Mouse (Mus musculus) myocyte (in vitro differentiated cells): ENCODE results near the gene Cenpa. TPM values are rescaled to one million over a fixed set of nuclear protein-coding genes. Genes with fewer than 3 reads are reported as not detected.
A peak's percentile ranks its signal among the peaks of the same experiment; 100 is the strongest.
"Not testable (repeated sequence)": the region's sequence is repeated elsewhere in the genome, so short reads cannot be mapped to it uniquely, and the experiment has no call there.

ENCODE experiments used
- H3K27me3 ChIP-seq: one replicate; pipeline ENCODE4 v1.6.1; 2011; ENCODE audit not compliant: control insufficient read depth, insufficient read depth, insufficient read length
- H3K36me3 ChIP-seq: one replicate; pipeline ENCODE4 v1.6.1; 2011; ENCODE audit not compliant: control insufficient read depth, insufficient read depth
- H3K4me2 ChIP-seq: one replicate; pipeline ENCODE4 v1.6.1; 2011; ENCODE audit warnings: low read depth, control low read depth
- H3K4me3 ChIP-seq: one replicate; pipeline ENCODE4 v1.5.1; 2011; ENCODE audit warnings: mild to moderate bottlenecking, control low read depth, moderate library complexity
- H3K79me2 ChIP-seq: one replicate; pipeline ENCODE4 v1.6.1; 2011; ENCODE audit not compliant: control insufficient read depth, insufficient read depth
- H3ac ChIP-seq: one replicate; pipeline ENCODE4 v1.6.1; 2011; ENCODE audit not compliant: control insufficient read depth, insufficient read length
- CEBPB ChIP-seq: IDR thresholded peaks from 2 replicates; pipeline ENCODE4 v1.6.1; 2011; ENCODE audit warnings: mild to moderate bottlenecking, moderate library complexity; ENCODE audit not compliant: poor library complexity, insufficient read depth, severe bottlenecking
- E2F4 ChIP-seq: IDR thresholded peaks from one replicate; pipeline ENCODE4 v1.6.1; 2011; ENCODE audit warnings: mild to moderate bottlenecking, control low read depth, moderate library complexity; ENCODE audit not compliant: insufficient read depth
- MAX ChIP-seq: IDR thresholded peaks from one replicate; pipeline ENCODE4 v1.6.1; 2011; ENCODE audit warnings: low read depth, mild to moderate bottlenecking, control low read depth
- MYOD1 ChIP-seq, 3 experiments: IDR thresholded peaks; one replicate each; pipeline ENCODE4 v1.6.1; 2011; ENCODE audit warnings: control low read depth in 2 of 3, low read depth in 2 of 3, mild to moderate bottlenecking in 2 of 3, moderate library complexity in 1 of 3; ENCODE audit not compliant: insufficient read length in 2 of 3, control insufficient read depth in 1 of 3
- MYOG ChIP-seq, 3 experiments: IDR thresholded peaks; one replicate each; pipeline ENCODE4 v1.6.1; 2011; ENCODE audit warnings: control low read depth in 2 of 3, low read depth in 2 of 3, mild to moderate bottlenecking in 2 of 3; ENCODE audit not compliant: insufficient read length in 2 of 3, control insufficient read depth in 1 of 3, insufficient read depth in 1 of 3
- POLR2A ChIP-seq: IDR thresholded peaks from one replicate; pipeline ENCODE4 v1.6.1; 2011; ENCODE audit warnings: low read depth, mild to moderate bottlenecking, control low read depth, moderate library complexity; ENCODE audit not compliant: insufficient read length
- POLR2AphosphoS2 ChIP-seq: IDR thresholded peaks from one replicate; pipeline ENCODE4 v1.6.1; 2011; ENCODE audit warnings: low read depth, control low read depth; ENCODE audit not compliant: insufficient read length
- REST ChIP-seq: IDR thresholded peaks from one replicate; pipeline ENCODE4 v1.6.1; 2011; ENCODE audit warnings: mild to moderate bottlenecking, control low read depth, moderate library complexity; ENCODE audit not compliant: insufficient read depth, insufficient read length
- SRF ChIP-seq: IDR thresholded peaks from one replicate; pipeline ENCODE4 v1.6.1; 2011; ENCODE audit warnings: low read depth; ENCODE audit not compliant: control insufficient read depth, insufficient read length
- TCF12 ChIP-seq: IDR thresholded peaks from one replicate; pipeline ENCODE4 v1.6.1; 2011; ENCODE audit warnings: mild to moderate bottlenecking, control low read depth; ENCODE audit not compliant: poor library complexity, insufficient read depth, severe bottlenecking
- TCF3 ChIP-seq: IDR thresholded peaks from one replicate; pipeline ENCODE4 v1.6.1; 2011; ENCODE audit warnings: low read depth, control low read depth; ENCODE audit not compliant: insufficient read length
- USF1 ChIP-seq: IDR thresholded peaks from one replicate; pipeline ENCODE4 v1.6.1; 2011; ENCODE audit warnings: low read depth, mild to moderate bottlenecking, control low read depth, moderate library complexity
- polyA plus RNA-seq: library from polyadenylated mRNA; unstranded; fragments of >200 nt; fragmentation: generic; extraction: Trizol; gene quantifications from one replicate; pipeline ENCODE4 v1.2.1, GENCODE M21; 2012; ENCODE audit warnings: missing spikeins

The Cenpa gene
- polyA plus RNA-seq, 1 experiment, result 65.3 TPM

DNA sequence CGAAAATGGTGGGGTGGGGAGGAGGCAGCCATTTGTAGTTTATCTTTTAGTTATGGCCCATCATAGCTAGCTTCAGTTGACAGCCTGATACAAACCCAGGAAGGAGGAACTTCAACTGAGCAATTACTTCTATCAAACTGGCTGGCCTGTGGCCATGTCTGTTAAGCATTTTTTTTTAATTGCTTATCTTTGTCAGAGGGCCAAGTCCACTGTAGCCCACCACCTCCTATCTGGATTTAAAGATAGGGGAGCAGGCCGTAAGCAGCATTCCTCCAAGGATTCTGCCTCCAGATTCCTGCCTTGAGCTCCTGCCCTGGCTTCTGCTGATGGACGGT lies 2.9 kb downstream of the Cenpa start:
- peaks cover 40% of the 10 kb centered on the region for H3K79me2 ChIP-seq
- no peak overlapping the region for H3ac ChIP-seq
- no peak overlapping the region for H3K4me3 ChIP-seq
- peaks cover 8% of the 10 kb centered on the region for H3K36me3 ChIP-seq
- H3K27me3 ChIP-seq, result no peaks in the 10 kb centered on the region
- TF ChIP-seq POLR2AphosphoS2, result no peak
- no peak for TF ChIP-seq USF1
- no peak for TF ChIP-seq SRF
- TF ChIP-seq CEBPB, result no peak
- TF ChIP-seq MYOD1 (IDR thresholded peaks at IDR 0.05; ENCODE audit: control insufficient read depth in 1 of 3, insufficient read length in 2 of 3, low read depth in 2 of 3), result no peak
- TF ChIP-seq TCF12, result no peak
- no peak for TF ChIP-seq E2F4
- TF ChIP-seq POLR2A, result no peak
- TF ChIP-seq MAX, result no peak
- TF ChIP-seq MYOG (IDR thresholded peaks at IDR 0.05; ENCODE audit: control insufficient read depth in 1 of 3, insufficient read depth in 1 of 3, insufficient read length in 2 of 3, low read depth in 2 of 3), result no peak
- TF ChIP-seq TCF3, result no peak
- no peak for TF ChIP-seq REST
- no peak overlapping the region for H3K4me2 ChIP-seq

DNA sequence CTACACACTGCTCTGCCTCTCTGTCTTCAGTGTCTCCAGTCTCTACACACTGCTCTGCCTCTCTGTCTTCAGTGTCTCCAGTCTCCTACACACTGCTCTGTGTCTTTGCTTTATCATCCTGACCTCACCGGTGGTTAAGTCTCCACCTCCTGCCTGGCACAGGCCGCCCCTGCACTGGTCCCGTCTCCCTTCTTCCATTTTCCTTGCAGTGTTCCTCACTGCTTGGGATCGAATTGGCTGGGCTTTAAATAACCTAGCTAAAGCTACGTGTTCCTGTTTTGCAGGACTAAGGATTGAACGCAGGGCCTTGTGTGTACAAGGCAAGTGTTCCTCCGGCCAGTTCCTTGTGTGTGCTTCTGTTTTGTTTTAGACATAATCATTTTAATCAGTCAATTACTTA lies 3.5 kb downstream of the Cenpa start:
- H3K4me3 ChIP-seq, result no peak overlapping the region
- peaks cover 40% of the 10 kb centered on the region for H3K79me2 ChIP-seq
- TF ChIP-seq MAX (no peak), MYOG (IDR thresholded peaks at IDR 0.05; ENCODE audit: control insufficient read depth in 1 of 3, insufficient read depth in 1 of 3, insufficient read length in 2 of 3, low read depth in 2 of 3) (no peak), SRF (no peak), USF1 (no peak), MYOD1 (IDR thresholded peaks at IDR 0.05; ENCODE audit: control insufficient read depth in 1 of 3, insufficient read length in 2 of 3, low read depth in 2 of 3) (no peak), TCF12 (no peak), TCF3 (no peak), E2F4 (no peak), CEBPB (no peak), POLR2AphosphoS2 (no peak), REST (no peak), POLR2A (no peak)
- H3K27me3 ChIP-seq, result no peaks in the 10 kb centered on the region
- H3K36me3 ChIP-seq, result peaks cover 14% of the 10 kb centered on the region
- H3ac ChIP-seq, result no peak overlapping the region
- H3K4me2 ChIP-seq, result no peak overlapping the region

- Histone ChIP-seq H3K79me2 (peaks cover 18% of the 10 kb centered on the region), H3K4me3 (no peak overlapping the region), H3K27me3 (no peaks in the 10 kb centered on the region), H3ac (no peak overlapping the region), H3K36me3 (peaks cover 18% of the 10 kb centered on the region), H3K4me2 (no peak overlapping the region)
- TF ChIP-seq USF1 (no peak), MYOD1 (IDR thresholded peaks at IDR 0.05; ENCODE audit: control insufficient read depth in 1 of 3, insufficient read length in 2 of 3, low read depth in 2 of 3) (no peak), REST (no peak), POLR2A (no peak), TCF3 (no peak), SRF (no peak), POLR2AphosphoS2 (no peak), TCF12 (no peak), CEBPB (no peak), E2F4 (no peak), MAX (no peak), MYOG (IDR thresholded peaks at IDR 0.05; ENCODE audit: control insufficient read depth in 1 of 3, insufficient read depth in 1 of 3, insufficient read length in 2 of 3, low read depth in 2 of 3) (no peak)
Measured at GRCm38 (mm10) chr5:30674001-30674400, 7.4 kb downstream of the Cenpa start.

- Histone ChIP-seq H3K4me3 (no peak overlapping the region), H3K27me3 (no peaks in the 10 kb centered on the region), H3ac (no peak overlapping the region), H3K79me2 (no peaks in the 10 kb centered on the region), H3K36me3 (peaks cover 18% of the 10 kb centered on the region), H3K4me2 (no peak overlapping the region)
- TF ChIP-seq MYOG (IDR thresholded peaks at IDR 0.05; ENCODE audit: control insufficient read depth in 1 of 3, insufficient read depth in 1 of 3, insufficient read length in 2 of 3, low read depth in 2 of 3) (no peak), USF1 (no peak), POLR2AphosphoS2 (peak; percentile 75)
Measured at GRCm38 (mm10) chr5:30676800-30677199, 10.2 kb downstream of the Cenpa start.

DNA sequence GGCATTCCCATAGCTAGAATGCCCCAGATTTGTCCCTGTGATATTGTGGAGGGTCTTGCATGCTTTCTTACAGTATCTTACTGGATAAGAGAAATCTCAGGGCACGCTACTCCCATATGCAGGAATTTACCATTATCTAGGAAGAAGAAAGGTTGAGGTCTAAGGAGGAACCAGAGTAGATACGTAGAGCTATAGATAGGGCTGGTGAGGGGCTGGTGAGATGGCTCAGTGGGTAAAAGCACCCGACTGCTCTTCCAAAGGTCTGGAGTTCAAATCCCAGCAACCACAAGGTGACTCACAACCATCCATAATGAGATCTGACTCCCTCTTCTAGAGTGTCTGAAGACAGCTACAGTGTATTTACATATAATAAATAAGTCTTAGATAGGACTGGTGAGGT lies 11.5 kb downstream of the Cenpa start:
- not testable (repeated sequence) for H3K4me3 ChIP-seq, H3K27me3 ChIP-seq, H3ac ChIP-seq, H3K4me2 ChIP-seq, H3K79me2 ChIP-seq
- H3K36me3 ChIP-seq, result peaks cover 17% of the 10 kb centered on the region

DNA sequence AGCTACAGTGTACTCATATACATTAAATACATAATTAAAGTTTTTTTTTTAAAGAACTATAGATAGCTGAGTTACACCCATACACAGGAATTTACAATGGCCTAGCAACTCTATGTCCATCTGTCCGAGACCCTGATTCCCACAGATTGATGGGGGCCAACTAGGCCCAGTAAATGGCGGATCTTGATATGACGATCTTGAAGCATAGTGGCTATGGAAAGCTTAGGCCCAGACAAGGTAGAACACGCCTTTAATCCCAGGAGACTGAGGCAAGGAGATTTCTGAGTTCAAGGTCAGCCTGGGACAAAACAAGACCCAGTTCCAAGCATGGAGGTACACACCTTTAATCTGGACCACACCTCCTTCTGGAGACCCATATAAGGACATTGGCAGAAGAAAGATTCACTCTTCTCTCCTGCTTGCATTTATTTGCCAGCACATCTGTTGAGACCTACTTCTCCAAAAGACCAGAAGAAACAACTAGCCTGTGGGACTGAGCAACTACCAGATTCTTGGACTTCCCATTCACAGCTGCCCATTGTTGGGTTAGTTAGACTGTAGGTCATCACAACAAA lies 12.2 kb downstream of the Cenpa start:
- no peaks in the 10 kb centered on the region for H3K27me3 ChIP-seq
- peaks cover 14% of the 10 kb centered on the region for H3K36me3 ChIP-seq
- H3K4me2 ChIP-seq, result no peak overlapping the region
- H3ac ChIP-seq, result no peak overlapping the region
- TF ChIP-seq MYOG (IDR thresholded peaks at IDR 0.05; ENCODE audit: control insufficient read depth in 1 of 3, insufficient read depth in 1 of 3, insufficient read length in 2 of 3, low read depth in 2 of 3) (no peak), REST (no peak), CEBPB (no peak), E2F4 (no peak), MYOD1 (IDR thresholded peaks at IDR 0.05; ENCODE audit: control insufficient read depth in 1 of 3, insufficient read length in 2 of 3, low read depth in 2 of 3) (no peak), USF1 (no peak)
- H3K4me3 ChIP-seq, result no peak overlapping the region
- H3K79me2 ChIP-seq, result no peaks in the 10 kb centered on the region
